Mouse (Mus musculus) megakaryocyte-erythroid progenitor cell, adult 5-6 weeks (primary cell): ENCODE measurements around the gene Hdac7. TPM values are rescaled to one million over a fixed set of nuclear protein-coding genes. Genes with fewer than 3 reads are reported as not detected.

ENCODE experiments used
- ATAC-seq: replicated peaks from 2 replicates; pipeline ENCODE4 v1.8.0; 2016; ENCODE audit warnings: mild to moderate bottlenecking, inconsistent platforms; ENCODE audit not compliant: severe bottlenecking, poor library complexity, low FRiP score, low TSS enrichment
- total RNA-seq, 2 experiments: library from RNA; stranded (forward) in 1 of 2; stranded (reverse) in 1 of 2; fragments of 200-1000, 215-1000 nt in 1 of 2; fragments of >200 nt in 1 of 2; fragmentation: Nextera tagmentation in 1 of 2; gene quantifications; 2 replicates each; pipeline ENCODE4 v1.2.3; 2014 to 2017

The Hdac7 gene
- total RNA-seq, 2 experiments from 2014 or later, result 35.6 to 194 TPM

DNA sequence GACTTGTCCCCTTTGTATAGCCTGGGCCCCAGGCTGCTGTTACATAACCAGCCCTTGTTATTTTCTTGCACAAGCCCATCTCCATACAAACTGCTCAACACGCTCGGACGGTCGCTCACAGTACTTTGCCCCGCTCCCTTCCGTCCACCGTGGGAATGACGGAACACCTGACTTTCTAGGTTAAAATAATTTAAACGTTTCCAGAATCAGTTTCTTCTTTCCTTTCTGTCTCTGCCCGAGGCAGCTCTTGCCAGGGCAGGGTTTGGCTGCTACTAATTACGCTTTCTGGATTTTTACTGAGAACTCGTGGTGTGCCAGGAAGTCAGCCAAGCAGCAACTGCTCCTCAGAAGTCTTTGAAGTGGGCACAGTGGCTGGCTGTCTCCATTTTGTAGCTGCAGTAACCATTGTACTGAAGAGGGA, 63.7 kb downstream of the Hdac7 start:
- no peak for ATAC-seq

DNA sequence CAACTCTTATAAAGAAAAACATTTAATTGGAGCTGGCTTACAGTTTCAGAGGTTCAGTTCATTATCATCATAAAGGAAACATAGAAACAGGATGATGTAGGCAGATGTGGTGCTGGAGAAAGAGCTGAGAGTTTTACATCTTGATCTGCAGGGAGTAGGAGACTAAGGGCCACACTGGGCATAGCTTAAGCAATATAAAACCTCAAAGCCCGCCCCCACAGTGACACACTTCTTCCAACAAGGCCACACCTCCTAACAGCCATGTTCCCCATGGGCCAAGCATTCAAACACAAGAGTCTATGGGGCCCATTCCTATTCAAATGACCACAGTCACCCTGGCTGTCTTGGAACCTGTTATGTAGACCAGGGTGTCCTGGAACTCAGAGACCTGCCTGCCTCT, 64.7 kb downstream of the Hdac7 start:
- ATAC-seq, result no peak

DNA sequence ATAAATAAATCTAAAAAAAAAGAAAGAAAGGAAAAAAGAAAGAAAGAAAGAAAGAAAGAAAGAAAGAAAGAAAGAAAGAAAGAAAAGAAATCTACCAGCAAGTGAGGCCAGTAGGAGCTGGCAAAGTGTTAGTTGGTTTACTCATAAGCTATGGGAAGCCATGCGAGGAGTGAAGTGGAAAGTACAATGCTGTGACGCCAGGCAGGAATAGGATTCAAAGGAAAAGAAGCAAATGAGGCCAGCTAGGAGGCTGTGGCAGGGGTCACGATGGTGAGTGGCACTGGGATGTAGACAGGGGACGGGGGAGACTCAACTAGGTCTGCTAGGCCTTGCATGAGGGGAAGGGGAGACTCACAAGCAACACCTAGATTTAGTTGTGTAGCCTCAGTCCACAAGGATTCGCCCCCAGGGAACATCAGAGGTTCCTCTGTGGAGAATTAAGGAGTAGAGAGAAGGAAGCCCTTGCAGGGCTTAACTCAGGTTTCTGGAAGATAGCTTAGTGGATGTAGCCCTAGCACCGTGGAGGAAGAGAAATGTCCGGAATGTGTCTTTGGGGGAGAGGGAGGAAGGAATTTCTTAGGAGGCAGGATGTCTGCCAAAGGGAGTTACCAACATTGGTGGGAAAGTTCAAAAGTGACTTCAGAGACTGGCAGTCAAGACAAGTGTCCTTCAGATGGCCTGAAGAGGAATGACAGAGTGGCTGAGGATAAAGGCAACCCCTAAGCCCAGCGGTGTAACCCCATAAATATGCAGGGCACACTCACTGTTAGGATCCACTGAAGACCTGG, 65.8 kb downstream of the Hdac7 start, which contains the start of gene Slc48a1:
TSS of gene Slc48a1 (plus strand) at position 210 of the 788 bp plus-strand sequence.
- no peak for ATAC-seq

DNA sequence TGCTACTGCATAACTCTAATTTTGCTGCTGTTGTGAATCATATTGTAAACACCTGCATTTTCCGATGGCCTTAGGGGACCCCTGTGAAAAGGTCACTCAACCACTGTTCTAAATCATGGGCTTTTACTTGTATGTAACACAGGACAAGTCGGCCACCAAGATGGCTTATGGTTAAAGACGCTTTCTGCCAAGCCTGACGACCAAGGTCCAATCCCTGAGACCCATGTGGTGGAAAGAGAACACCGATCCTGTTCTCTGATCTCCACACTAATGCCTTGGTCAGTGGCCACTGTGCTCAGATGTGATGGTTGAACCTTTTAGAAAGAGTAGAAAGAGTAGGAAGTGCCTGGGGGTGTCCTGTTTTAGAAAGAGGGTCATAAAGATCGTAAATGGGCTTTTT, 67.4 kb downstream of the Hdac7 start:
- ATAC-seq, result no peak

DNA sequence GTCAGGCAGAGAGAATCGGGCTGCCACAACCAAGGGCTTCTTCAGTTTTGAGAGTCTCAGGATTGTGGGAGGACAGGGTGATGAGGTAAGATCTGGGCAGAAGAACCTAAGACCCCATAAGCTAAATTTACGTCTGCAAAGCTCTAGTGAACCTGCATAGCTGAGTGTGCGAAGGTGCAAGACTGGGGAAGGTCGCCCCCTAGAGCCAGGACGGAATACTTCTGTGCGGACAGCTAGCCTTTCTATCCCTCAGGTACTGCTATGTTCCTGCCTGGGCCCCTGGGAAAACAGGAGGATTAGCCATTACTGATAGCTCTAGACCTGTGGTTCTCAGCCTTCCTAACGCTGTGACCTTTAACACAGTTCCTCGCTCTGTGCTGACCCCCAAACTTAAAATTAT, 67.8 kb downstream of the Hdac7 start:
- ATAC-seq, result peak; percentile 81

DNA sequence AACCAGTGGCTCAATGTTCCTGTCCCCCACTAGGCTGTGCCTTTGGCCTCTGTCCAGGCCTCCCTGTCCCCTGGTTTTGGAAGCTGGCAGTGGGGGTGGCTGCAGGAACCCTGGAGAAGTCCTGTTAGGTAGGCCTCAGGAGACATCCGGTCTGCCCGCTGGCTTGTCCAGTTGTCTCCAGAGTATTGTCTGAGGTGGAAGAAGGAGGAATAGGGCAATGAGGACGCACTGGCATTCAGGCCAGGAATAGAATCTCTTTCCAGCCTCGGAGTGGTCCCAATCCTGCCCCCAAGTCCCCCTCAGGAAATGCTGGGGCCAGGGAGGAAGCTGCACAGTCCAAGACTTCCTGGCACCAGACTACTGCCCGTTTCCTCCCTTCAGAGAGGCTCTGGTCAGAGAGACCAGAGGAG, 70.3 kb downstream of the Hdac7 start:
- no peak for ATAC-seq

DNA sequence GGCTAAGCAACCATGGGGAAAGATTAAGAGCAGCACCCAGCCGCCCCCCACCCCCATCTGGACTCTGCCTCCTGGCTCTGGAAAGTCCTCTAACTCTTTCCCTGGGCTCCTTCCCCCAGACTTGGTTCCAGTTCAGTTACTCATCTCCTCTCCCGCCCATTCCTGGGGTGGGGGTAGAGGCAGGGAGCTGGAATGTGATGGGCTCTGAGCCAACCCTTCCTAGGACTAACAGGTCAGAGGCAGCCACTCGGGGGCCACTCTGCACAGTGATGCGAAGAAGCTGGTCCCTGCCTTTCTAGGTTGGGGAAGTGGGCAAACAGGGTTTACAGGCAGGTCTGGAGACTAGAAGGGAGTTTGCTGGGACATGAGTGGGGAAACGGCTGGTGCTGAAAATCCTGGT, 71.2 kb downstream of the Hdac7 start:
- no peak for ATAC-seq

DNA sequence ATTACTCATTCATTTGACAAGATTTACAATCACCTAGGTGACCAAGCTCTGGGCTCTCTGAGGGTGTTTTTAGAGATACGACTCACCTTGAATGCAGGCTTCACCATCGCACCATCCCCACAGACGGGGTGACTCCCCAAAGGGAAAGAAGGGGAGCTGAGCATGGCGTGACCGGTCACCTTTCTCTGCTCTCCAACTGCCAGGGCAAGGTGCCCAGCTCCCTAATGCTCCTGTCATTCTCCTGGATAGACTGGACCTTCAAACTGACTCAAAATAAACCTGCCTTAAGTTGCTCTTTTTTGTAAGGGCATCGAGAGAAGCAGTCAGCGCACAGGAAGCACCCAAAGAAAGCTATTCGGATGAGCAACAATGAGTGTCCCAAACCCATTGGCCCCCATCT, 74.0 kb downstream of the Hdac7 start:
- ATAC-seq, result no peak

DNA sequence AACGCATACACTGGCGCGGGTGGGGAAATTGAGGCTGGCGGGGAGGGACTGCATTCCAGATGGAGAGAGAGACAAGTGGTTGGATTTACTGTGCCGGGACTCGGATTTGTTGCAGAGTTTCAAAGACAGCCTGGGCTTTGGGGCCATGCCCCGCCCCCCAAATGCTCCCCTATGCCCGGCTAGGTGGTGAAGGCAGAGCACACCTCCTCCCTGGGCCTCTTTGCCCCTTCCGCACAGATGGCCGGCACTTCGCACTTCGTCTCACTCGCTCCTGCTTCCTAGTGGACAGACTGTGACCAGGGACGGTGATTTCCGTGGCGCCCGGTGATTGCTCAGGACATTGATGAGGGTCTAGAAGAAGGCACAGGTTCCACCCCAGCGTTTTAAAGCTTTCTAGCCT, 76.1 kb downstream of the Hdac7 start:
- peak; percentile 7; the same call in 1 of the 2 replicates for ATAC-seq

DNA sequence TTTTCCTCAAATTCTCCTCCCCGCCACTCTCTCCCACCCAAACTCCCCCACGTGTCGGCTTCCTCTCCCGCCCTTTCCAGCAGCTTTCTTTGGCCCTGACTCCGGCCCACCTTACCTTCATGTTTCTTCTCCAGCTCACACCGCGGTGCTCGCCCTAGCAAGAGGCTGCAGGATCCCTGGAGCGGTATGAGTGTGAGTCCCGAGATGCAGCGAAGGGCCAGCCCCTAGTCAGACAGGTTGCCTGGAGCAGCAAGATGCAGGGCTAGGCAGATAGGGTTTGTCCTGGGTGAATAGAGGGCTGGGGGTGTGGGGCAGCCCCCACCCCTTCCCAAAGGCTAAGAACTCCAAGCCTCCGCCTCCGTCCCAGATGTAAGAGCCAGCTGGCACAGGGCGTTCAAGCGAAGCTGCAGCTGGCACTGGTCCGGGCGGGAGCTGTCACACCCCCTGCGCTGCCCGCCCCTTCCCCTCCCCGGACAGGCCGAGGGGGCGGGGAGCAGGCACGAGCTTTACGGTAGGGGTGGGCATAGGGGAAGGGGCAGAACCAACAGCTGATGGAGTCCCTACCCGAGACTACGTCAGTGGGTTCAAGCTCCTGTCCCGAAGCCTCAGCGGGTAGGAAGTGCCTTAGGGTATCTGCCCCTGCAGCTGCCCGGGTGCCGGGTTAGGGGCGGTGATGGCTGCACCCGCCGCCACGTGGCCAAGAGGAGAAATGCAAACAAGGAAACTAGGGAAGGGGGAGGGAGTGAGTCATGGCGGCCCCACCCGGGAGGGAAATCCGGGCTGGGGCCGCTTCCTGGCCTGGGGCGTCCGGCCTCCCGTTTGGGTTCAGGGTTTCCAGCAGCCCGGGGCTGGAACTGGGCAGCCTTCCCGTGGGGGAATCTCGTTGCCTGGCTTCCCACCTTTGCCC, 76.8 kb downstream of the Hdac7 start, which contains the start of gene Rapgef3:
TSS of gene Rapgef3 (minus strand) at position 693 of the 907 bp plus-strand sequence.
- peak; percentile 77 for ATAC-seq

DNA sequence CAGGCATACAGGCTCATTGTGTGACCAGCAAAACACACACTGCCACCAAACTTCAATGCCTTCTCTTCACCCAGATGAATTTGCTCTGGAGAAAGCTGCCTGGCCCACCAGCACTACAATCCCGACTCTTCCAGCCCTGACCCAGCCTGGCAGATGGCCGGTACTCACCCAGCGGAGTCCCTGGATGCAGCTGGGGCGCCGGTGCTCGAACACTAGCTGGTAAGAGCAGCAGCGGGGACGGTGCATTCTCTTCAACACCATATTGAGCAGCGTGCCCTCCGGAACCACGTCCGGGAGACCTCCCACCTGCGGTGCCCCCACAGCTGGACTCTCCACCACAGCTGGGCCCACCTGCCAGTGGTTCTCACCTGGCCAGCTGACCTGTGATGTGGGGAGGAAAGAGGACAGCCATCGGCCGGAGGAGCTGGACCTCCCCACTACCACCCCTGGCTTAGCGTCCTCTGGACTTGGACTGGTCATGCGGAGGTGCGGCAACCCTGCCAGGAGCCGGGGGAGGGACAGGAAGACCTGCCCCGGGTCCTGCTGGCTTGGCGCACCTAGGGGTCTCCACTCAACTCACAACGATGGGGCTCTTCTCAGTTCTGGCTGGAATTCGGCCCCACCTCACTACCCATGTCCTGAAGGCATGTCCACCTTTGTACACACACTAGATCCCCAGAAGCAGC, 77.6 kb downstream of the Hdac7 start:
- ATAC-seq, result no peak

DNA sequence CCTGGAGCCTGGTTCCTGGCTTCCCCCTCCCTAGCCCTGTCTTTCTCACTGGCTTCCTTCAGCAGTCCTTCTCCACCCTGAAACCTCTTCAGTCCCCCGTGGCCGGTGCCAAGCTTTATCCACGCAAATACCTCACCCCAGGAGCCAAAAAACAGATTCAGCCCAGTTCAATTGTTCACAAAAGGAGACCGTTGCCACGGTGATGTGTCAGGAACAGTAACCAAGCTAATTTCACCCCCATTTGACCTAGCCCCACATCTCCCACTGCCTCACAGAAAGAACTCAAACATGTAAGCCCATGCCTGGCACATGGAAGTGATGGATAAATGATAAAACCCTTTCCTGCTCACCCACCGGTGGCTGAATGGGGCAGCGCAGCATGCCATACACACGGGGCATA, 78.1 kb downstream of the Hdac7 start:
- ATAC-seq, result no peak

DNA sequence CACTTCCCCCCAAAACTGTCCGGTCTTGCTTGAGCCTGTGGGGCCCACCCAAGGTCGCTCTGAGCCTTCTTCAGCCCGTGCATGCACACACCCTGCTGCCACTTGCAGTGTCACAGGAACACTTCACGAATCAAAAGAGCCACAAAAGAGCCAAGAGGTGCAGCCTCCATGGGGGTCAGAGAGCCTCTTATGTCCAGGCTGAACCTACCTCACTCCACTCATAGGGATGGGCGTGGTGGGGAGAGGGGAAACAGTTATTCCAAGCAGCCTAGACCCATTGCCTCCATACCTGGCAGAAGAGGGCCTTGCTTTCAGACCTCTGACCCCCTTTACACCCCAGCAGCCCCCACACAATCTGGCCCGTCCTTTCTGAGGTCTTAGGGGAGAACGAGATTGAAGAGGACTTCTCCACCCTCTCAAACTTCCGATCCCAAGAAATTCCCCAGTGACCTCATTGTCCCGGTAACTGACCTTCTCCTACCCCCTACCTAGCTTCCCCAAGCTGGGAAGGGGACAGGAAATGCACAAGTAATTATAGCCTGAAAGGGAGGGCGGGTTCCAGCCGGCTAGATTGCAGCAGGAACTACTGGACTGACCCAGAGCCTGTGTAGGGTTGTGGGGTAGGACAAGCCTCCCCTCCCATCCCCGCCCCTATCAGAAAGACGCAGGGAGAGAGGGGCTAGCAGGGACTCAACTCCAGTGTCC, 79.1 kb downstream of the Hdac7 start:
- ATAC-seq, result no peak

DNA sequence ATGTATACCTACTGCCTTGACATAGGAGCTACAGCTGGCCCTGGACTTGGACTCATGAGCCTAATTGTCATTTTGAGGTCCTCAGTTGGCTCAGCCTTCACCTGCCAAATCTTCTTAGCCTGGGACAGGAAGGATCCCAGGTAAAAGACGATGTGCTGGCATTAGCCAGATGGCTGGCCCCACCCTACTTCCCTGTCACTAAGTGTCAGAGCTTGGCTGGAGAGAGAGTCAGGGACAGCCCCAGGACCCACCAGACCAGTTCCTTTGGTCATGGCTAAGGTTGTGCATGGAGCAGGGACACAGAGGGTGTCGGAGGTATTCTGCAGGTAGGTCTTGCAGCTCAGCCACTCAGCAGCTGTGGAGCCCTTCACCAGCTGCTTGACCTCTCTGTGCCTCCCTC, 79.8 kb downstream of the Hdac7 start:
- no peak for ATAC-seq

DNA sequence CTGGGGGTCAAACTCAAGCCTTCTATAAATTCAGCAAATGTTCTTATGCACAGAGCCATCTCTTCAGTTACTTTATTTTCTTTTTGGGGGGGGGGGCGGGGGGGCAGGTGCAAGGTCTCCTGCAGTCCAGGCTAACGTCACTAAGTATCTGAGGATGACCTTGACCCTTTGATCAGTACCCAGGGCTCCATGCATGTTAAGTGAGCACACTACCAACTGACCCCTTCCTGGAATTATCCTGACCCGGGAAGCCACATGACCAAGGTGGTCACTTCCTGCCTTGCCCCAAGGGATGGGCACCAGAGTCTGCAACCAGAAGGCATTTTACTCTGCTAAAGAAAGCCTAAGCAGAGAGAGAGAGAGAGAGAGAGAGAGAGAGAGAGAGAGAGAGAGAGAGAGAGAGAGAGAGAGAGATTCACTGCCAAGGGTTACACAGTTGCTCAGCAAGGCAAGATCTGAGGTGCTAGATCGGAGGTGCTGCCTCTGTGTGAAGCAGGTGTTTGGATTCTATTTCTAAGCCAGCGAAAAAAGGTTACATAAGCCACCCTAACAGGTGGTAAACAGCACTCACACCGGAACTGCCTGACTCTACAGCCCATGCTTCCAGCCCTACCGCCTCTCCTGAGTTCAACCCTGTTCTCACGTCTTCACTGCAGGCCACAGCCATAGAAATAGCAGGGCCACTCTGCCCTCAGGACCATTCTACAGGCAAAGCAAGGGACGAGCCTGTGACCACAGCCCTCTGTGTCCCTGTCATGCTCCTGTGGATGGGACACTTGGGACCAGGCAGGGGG, 80.8 kb downstream of the Hdac7 start:
- no peak for ATAC-seq

DNA sequence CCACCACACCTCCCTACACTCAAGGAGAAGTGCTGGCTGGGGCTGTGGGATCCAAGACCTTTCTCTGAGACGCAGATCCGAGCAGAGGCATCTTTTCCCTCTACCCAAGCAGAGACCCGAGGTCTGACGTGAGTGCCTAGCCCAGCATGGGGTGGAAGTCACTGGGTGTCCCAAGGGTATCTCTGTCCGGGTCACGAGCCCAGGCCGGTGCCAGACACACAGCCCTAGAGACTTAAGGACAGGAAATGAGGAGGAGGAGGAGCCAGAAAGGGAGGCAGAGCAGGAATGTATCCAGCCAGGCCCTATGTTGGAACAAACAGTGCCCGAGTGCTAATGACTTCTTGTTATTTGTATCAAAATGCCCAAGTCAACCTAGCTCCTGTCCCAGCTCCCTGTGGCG, 81.6 kb downstream of the Hdac7 start:
- ATAC-seq, result no peak

DNA sequence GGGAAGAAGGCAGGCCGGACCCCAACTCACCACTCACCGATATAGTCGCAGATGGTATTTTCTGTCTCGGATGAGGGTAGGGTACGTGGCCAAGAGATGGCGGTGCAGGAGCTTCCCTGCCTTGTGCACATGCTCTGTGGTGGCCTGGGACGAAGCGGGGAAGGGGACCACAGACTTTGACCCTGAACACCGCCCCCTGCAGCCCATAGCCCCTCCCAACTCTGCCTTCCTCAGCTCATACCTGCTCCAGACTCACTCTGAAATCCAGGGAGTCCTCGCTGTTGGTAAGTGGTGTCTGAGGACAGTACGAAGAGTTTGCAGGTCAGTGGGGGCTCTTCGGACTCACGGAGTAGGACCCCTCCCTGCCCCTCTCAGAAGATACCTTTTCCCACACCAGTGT, 82.9 kb downstream of the Hdac7 start:
- no peak for ATAC-seq

DNA sequence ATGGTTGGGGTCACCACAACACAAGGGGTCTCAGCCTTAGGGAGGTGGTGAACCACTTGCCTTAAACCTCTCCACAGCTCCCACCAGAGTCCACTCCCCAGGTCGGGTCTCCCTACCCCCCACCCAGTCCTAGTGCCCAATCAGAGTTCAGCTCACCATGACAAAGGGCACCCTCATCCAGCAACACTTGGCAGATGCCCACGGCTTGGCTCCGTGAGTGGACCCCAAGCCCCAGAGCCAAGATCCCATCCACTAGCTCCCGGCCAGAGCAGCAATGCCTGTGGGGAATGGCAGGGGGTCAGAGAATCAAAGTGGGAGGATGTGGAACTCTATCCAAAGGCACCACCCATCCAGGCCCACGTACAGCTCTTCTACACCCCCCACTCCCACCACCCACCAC, 83.3 kb downstream of the Hdac7 start:
- no peak for ATAC-seq

DNA sequence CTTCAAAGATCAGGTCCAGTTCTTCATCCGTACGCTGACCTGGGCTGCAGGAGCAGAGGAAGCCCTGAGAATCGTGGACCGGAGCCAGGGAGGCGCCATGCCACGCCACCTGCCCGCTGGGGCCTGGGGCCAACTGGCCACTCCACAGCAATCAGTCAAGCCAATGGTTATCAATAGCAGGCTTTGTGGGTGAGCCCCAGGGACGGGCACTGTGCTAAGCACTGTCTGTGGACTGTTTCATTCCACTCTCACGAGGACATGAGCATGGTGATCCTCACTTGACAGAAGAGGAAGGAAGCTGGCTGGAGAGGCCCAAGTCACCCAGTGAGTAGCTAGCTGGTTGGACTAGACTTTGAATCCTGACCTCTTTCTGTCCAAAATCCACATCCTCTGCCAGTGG, 84.3 kb downstream of the Hdac7 start:
- no peak for ATAC-seq
